Mouse (Mus musculus): ENCODE measurements around the gene Hook2. TPM values are rescaled to one million over a fixed set of nuclear protein-coding genes. Genes with fewer than 3 reads are reported as not detected.

The Hook2 gene
- total RNA-seq, 2 experiments from 2014 or later, result 7.6 to 9.0 TPM

DNA sequence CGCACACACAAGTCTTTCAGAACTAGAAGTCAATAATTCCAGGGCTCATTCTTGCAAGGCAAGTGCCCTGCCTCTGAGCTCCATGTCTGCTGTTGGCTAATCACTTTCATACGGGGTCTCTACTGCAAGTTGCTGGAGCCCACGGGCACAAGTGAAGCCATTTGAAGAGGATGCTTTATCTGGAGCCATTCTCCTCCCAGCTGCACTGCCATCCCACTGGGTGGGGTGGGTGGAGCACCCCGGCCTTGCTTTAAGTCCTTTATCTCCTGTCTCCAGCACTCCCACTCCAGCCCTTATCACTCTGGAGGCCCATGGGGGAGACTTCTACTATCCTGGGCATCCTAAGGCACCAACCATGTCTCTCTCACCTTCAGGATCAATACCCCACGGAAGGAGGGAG is 19.5 kb upstream of the Hook2 start:
- no peak for DNase-seq (ENCODE audit: low spot score in 2 of 2)

DNA sequence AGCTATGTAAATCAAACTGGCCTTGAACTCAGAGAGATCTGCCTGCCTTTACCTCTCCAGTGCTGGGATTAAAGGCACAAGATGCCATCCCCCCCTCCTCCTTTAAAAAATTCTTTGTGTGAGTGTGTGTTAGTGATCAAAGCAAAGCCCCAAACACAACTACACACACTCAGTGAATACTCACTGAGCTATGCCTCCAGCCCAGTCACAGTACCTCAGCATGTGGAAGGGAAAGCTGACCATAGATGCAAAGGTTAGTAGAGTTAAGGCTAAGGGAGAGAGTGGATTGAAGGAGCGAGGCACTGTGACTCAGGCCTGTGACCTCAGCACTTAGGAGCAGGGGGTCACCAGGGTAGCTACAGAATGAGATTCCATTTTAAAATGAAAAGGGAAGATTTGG is 17.3 kb upstream of the Hook2 start:
- no peak for DNase-seq (ENCODE audit: low spot score in 2 of 2)

DNA sequence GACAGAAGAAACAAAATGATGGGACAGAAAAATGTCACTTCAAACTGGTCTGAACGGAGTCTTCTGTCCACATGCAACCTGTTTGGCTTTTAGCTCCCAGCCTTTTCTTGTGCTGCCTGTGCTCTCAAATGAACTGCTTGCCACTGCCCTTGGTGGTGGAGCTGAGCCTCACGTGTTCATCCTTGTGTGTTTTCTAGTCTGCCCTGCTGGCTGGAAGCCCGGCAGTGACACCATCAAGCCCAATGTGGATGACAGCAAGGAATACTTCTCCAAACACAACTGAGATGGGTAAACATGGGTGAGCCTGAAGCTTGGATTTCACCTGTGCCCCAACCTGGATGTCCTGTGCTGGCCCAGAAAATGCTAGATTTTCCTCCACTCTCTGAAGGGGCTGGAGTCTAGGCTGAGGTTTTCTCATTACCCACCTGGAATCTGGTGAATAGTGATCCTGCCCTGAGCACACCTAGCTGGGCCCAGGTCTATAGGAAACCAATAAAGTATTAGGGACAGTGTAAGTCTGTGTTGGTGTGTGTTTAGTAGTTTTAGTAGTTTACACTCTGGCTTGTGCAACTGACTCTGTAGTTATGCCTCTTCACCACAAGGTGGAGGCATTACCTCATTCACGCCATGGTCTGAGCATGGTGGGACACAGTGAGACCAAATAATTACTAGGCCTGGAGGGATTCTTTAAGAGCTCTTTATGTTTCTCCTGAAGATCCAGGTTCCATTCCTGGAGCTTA is 16.4 kb upstream of the Hook2 start:
- peak in 1 of 2 experiments; percentile 79 for DNase-seq (ENCODE audit: low spot score in 2 of 2)

DNA sequence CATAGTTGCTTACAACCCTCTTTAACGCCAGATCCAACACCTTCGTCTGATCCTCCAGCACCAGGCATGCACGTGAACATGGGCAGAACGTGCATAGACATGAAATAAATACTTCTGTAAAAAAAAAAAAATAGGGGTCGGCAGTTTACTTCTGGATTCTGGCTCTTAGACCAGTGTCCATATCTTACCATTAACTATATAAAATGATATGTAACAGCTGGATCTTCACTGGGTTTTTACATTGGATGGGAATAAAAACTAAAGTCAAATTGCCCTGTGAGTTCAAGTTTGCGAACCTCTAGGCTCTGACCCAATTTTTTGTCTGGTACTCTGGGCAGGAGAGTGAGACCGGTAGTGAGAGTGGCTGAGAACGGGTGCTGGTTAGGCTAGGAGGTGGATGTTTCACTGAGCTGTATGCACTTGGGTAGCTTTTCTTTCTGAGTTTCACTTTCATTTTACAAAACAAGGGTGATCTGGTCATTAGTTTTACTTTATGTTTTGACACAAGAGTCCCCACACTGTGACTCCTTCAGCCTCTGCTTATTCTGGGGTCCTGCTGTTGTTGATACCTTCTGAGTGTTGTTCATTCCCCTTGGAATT is 15.8 kb upstream of the Hook2 start:
- DNase-seq (ENCODE audit: low spot score in 2 of 2), result no peak

DNA sequence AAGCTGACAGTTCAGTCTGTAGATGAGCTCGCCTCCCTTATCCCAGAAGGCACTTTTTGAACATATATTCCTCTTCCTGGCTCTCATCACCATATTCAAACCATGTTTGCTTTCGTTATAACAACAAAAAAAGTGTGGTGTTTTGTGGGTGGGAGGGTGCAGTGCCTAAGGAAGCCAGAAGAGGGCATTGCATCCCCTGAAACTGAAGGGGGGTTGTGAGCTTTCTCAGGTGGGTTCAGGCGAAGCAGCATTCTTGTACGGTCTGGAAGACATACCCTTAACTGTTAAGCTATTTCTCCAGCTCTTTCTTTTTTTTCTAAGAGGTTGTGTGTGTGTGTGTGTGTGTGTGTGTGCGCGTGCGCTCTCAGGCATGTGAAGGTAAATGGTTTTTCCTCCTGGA is 15.0 kb upstream of the Hook2 start:
- DNase-seq (ENCODE audit: low spot score in 2 of 2), result peak in 1 of 2 experiments; percentile 74

DNA sequence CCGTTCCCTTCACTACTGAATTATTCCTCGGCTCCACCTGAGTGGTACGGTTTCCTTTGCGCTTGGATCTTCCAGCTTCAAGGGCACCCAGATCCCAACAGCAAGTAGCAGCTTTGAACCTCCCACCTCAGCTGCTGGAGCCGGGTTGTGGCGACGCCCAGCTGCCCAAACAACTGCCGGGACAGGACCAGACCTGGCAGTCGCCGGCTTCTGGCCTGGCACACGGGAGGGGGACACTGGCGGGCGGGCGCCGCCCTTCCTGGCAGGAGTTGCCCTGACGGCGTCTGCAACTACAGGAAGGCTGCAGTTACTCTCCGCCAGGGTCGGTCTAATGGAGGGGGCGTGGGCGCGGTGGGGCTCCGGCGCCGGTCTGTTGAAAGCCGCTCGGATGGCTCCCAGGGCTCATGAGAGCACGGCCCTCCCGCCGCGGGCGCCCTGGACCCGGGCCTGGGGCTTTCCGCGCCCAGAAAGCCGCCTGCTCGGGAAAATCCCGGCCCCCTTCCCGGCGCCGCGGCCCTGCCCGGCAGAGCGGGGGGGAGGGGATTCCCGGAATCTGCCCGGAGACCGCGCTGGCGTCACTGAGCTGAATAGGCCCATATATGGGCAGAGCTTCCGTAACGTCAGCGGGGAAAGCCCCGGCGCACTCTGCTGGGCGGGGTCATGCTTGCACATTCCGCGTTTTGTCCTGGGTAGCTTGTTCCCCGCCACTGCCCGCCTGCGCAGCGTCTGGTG is 14.2 kb upstream of the Hook2 start:
- DNase-seq (ENCODE audit: low spot score in 2 of 2), result peak; percentile 94 to 97

DNA sequence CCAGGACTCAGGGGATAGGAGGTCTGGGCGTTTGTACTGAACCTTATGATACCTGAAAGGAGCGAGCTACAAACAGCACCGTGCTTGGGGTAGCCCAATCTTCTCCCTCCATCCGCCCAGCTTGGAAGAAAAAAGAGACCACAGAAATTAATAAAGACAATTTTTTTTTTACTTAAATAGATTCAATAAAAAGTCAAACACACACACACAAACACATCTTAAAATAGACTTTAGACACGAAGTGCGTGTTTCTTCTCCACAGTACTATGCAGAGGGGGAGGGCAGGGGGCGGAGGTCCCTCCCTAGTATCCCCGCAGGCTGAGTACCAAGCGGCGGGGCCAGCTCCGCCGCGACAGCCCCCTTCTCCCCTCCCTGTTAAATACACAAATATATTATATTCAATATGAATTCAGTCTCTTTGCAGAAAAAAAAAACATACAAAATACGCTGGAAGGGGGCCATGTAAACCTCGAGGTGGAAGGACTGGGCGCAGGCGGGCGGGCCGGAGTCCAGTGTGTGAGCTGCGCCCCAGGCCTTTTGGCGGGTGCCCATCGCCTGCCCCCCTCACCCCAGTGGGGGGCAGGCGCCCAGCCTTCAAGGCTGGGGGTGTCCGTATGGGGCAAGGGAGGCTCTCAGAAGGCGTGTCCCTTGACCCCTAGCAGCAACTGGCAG is 13.5 kb upstream of the Hook2 start:
- DNase-seq (ENCODE audit: low spot score in 2 of 2), result no peak

DNA sequence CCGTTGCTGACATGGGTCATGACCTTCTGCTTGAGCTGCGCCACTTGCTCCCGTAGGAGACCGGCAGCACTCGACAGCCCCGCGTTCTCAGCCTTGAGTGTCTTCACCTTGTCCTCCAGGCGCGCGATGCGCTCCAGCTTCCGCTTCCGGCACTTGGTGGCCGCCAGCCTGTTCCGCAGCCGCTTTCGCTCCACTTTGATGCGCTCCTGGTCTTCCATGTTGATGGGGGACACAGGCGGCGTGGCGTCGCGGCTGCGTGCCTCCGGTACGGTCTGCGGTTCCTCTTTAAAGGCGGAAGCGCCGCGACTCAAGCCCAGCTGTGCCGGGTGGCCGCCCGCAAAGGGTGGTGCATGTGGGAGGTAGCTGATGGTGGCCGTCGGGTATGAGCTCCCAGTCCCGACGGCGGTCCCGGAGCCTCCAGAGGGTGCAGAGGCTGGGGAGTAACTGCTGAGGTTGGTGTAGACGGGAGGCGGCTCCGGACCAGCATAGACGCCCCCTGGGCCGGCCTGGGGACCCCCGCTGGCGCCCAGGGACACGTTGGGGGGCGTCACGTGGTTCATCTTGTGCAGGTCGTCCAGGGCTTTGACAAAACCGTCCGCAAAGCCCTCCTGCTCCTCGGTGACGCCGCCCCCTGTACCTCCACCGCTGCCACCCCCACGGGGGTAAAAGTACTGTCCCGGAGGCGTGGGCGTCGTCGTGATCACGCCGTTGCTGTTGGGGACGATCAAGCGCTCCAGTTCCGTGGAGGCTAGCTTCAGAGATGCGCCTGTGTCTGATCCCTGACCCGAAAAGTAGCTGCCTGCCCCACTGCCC is 12.8 kb upstream of the Hook2 start:
- no peak for DNase-seq (ENCODE audit: low spot score in 2 of 2)

DNA sequence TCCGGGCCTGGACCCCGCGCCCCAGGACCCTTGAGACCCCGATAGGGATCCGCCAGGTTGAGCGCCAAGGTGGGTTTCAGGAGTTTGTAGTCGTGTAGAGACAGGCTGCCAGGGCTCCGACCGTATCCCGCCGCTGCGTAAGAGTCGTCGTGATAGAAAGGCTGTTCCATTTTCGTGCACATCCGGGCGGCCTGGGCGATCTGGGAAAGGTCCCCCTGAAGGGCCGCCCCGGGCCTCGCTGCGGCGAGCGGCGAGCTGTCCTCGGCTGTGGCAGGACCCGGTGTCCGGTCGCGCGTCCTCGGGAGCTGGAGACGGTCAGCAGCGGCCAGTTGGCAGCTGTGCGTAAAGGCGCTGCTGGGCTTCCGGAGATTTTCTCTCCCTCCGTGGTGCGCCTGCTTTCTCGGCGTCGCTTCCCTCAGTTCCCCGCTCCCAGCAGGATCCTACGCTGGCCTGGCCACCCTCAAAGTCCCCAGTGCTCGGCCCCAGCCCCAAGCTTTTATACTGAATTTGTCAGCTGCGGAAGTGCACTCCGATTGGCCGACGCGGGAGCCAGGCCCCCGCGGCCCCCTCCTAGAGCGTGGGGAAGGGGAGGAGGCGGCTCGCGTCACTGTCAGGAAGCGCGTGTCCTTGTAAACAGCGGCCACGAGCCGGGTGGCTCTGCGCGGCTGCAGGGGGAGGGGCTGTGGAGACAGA is 12.0 kb upstream of the Hook2 start, which contains the start of gene Junb:
Gene Junb (minus strand): TSS at position 471 of the 693 bp plus-strand sequence.
- peak; percentile 92 to 97 for DNase-seq (ENCODE audit: low spot score in 2 of 2)

DNA sequence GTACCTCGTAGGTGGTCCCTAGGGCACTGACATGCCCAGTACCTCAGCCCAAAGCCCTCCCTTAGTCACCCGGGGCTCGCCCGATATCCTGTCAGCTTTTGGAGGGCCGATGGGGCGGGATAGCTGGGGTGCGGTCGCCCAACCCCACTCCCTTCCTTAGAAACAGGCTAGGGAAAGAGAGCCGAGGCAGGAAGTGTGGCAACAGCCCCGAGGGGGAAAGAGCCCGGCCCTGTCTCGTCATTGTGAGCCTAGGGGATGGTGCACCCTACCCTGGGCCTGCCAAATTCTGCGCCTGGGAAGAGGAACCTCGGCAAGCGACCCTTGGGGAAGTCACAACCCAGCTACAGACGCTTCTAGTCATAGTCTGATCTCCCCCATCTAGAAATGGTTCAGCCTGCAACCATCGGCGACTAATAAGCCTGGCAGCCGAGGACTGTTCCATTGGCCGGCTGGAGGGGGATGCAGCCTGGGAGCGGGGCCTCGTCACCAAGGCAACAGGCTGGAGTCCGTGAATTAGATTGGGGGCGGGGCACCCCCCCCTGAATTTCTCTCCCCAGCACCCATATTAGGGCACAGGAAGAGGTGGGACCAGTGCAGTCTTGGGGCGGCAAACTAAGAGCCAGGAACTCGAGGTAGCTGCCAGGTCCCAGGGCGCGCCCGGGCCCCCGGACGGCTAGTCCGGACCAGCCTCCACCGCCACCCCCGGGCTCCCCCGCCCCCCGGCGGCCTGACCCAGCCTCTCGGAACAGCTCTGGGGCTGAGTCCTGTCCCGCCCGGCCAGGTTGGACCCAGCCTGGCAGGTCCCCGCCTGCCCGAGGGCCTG is 10.6 kb upstream of the Hook2 start:
- peak; percentile 88 to 95 for DNase-seq (ENCODE audit: low spot score in 2 of 2)

DNA sequence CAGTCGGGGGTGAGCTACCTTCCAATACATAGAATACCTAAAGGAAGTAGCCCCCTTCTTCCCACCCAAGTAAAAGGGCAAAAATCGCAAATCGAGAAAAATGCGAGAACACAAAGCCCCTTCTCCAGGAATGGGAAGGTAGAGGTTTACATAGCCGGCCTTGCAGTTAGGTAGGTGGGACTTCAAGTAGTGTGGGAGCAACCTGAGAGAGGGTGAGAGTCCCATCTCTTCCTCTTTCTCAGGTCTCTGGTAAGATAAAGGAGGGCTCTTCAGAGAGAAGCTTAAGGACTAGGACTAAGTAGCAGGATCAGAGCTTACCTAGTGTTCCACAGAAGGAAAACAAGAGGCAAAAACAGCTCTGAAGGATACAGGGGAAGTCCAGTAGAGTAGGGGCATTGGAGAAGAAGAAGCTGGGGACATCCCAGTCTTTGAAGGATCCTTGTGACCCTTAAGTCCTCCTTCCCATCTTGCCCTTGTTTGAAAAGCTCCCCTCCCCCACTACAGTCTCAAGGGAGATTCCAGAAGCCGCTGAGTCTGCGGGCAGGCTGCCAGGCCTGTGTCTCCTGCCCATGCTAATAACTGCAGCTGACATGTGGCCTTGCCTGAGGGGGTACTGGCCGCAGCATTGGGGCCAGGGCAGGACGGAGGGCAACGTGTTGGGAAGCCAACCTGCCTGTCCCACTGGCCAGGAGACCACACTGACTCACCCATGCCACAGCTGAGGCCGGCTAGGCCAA is 9.6 kb upstream of the Hook2 start:
- no peak for DNase-seq (ENCODE audit: low spot score in 2 of 2)

DNA sequence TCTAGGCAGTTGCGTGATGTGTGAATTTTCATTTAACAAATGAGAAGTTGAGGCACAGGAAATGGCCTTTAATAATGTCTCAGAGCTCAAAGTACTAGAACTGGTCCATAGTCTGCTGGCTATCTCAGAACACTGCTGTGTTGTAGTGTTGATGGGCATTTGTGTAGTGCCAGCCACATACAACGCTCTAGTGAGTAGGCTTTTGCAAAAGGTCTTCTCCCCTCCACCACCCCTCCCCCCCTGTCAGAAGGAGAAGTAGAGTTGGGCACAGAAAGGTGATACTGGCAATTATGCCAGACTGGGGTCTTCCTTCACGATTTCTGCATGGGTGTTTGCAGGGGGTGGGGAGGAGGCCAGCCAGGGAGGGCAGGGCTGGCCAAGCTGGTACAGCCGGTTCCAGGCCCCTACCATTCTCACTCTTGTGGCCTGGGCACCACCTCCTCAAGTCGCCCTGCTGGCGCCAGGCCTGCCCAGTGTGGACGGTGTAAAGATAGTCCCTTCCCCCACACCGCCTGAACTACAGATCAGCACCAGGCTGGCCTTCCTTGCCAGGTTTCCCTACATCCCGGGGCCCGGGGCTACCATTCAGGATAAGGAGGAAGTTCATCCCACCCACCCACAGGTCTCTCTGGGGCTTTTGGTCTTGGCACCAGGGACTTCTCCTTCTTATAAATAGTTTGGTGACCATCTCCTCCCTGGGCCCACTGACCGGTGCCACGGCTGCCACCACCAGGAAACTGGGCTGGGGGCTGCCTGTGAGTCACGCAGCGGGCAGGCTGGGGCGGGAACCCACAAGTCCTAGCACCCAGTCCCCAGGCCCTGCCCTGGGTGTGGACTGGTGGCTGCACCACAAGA is 8.5 kb upstream of the Hook2 start:
- DNase-seq (ENCODE audit: low spot score in 2 of 2), result no peak

DNA sequence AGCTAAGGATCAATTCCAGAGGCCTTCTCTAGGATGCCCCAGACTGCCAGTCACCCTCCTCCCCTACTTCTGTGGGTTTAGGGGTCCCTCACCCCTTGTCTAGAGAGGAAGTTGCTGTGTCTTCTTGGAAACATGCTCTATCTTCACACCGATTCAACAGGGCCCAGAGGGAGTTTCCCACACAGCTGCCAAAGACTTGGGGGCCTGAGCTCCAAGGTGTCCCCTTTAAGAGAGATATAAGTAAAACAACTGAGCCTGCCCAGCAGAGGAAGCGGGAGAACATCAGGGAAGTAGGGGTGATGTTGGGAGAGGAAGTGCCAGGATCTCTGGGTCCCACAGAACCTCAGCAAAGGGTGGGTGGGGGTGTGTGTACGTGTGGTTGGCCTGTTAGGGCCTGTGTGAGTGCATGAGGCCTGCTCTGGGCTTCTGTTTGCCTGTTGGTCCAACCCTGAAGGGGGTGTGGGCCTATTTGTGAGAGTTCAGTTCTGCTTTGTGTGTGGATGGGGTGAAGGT is 7.8 kb upstream of the Hook2 start:
- no peak for DNase-seq (ENCODE audit: low spot score in 2 of 2)

DNA sequence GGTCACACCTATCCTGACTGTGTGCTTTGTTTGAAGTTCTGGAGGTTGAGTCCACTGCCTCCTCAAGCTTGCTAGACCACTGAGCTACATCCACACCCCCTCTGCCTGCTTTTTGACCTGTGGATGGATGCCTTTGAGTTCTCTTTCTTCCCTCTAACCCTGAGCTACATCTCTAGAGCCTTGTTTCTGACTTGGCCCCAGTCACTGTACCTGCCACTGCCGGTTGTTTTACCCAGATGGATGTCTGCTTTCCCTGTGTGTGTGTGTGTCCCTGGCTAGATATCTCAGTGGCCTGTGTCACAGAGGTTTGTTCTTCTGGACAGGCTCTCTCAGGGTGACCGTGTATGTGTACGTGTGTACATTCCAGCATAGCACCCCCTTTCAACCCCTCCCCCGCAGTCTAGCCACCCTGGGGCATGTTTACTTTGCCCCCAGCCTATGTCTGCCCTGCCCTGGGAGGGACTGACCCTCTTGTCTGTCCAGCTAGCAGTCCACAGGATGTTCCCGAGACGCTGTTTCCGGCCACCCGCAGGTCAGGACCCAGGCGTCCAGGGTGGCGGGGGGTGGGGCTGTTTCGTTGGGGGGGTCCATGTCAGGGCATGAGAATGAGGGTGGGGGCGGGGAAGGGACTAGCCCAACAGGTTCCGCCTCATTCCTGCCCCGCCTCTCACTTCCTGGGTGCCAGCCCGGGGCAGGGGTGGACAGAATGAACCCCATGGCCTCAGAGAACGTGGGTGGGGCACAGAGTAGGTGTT is 5.9 kb upstream of the Hook2 start:
- DNase-seq (ENCODE audit: low spot score in 2 of 2), result no peak

DNA sequence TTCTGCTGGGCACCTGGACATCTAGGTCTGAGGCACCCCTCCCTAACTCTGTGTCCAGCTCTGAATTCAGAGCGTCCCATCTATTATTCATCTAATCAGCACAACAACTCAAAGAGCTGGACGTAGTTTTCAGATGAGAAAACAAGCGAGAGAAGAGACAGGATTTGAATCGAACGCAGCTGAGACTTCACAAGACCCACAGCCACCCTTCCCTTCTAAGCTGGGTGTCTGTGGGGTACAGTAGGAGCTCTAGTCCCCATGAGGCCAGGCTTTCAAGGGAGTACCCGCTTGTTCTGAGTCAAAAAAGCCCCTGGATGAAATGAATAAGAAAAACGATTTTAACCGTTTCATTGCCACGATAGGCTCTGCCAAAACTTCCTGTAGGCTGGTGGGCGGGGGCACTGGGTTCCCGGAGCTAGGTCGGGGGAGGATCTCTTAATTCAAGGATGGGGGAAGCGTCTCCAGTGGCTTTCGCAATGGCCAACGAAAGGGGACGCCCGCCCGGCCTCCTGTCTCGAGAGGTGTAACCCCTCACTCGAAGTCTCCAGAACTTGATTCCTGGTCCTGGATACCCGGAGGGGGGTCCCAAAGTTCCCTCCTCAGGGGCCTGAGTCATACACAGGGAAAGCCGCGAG is 5.2 kb upstream of the Hook2 start:
- DNase-seq (ENCODE audit: low spot score in 2 of 2), result no peak

DNA sequence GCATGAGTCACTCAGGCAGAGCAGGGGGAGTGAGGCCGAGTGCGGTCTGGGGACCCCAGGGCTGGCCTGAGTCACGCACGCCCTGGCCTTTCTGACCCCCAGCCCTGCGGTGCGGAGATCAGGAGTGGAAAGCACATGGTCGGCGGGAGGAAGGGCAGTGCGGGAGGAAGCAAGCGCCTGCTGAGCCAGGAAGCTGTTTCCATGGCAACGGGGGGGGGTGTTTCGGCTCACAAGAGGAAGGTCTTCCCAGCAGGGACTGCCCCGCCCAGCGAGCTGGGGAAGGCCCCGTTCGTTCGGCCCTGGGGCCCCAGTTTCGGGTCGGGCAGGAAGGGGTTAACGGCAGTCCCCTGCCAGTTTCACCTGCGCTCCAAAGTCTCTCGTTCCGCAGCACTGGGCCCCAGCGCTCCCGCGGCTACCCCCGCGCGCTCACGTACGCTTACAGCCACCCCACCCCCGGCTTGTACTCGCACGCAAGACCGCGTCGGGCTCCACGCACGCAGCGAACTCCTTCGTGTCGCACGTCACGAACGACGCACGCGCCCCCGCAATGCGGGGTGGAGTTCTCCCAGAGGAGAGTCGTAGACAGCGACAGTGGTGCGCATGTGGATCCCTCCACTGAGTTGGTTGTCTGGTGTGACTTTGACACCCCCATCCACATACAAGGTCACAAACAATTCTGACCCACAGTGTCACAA is 4.6 kb upstream of the Hook2 start:
- DNase-seq (ENCODE audit: low spot score in 2 of 2), result peak; percentile 90 to 92
